Mouse (Mus musculus): Measurements from ENCODE around the gene Thoc2. TPM values are rescaled to one million over a fixed set of nuclear protein-coding genes. Genes with fewer than 3 reads are reported as not detected.
A peak's percentile ranks its signal among the peaks of the same experiment; 100 is the strongest.
"Not testable (repeated sequence)": the region's sequence is repeated elsewhere in the genome, so short reads cannot be mapped to it uniquely, and the experiment has no call there.

Gene Thoc2
- 66.2 and 73.4 TPM in 2 replicates for polyA plus RNA-seq (2015; fragmentation: Nextera tagmentation; extraction: Ambion mirVana)

- no peak for ATAC-seq (ENCODE audit: insufficient read depth, low FRiP score, low read depth)
- Histone ChIP-seq H3K4me3 (replicated peaks) (no peak within 1 kb of the TSS), H3K4me1 (no peaks in the 10 kb centered on the region), H3K27me3 (replicated peaks) (no peaks in the 10 kb centered on the region), H3K4me2 (no peak within 1 kb of the TSS), H3K27ac (no peak within 1 kb of the TSS), H3K9ac (no peak within 1 kb of the TSS), H3K36me3 (no peaks in the 10 kb centered on the region), H3K9me3 (no peaks in the 10 kb centered on the region)
- 82% methylated on average over 1 of the region's 1 CpGs for WGBS
Observed at GRCm38 (mm10) chrX:41920574-41920973, at the start of gene Thoc2. Gene Thoc2 (minus strand): TSS chrX:41920674.

GRCm38 (mm10) chrX:41970096-41970495 lies 49.6 kb upstream of the Thoc2 start:
- Histone ChIP-seq H3K4me1 (no peaks in the 10 kb centered on the region), H3K36me3 (no peaks in the 10 kb centered on the region), H3K4me2 (no peak overlapping the region), H3K9ac (no peak overlapping the region), H3K27ac (no peak overlapping the region), H3K9me3 (no peaks in the 10 kb centered on the region), H3K4me3 (replicated peaks) (no peak overlapping the region), H3K27me3 (replicated peaks) (no peaks in the 10 kb centered on the region)
- no peak for ATAC-seq (ENCODE audit: insufficient read depth, low FRiP score, low read depth)
- WGBS: 78% methylated on average over 2 of the region's 2 CpGs

GRCm38 (mm10) chrX:41969341-41969740 lies 48.9 kb upstream of the Thoc2 start:
- Histone ChIP-seq H3K4me1 (no peaks in the 10 kb centered on the region), H3K27ac (no peak overlapping the region), H3K4me2 (no peak overlapping the region), H3K9ac (no peak overlapping the region), H3K27me3 (replicated peaks) (no peaks in the 10 kb centered on the region), H3K4me3 (replicated peaks) (no peak overlapping the region), H3K36me3 (no peaks in the 10 kb centered on the region), H3K9me3 (no peaks in the 10 kb centered on the region)
- 81% methylated on average over 4 of the region's 4 CpGs for WGBS
- ATAC-seq (ENCODE audit: insufficient read depth, low FRiP score, low read depth): no peak

- H3K9ac ChIP-seq: no peak overlapping the region
- H3K4me3 ChIP-seq (replicated peaks): no peak overlapping the region
- H3K27ac ChIP-seq: no peak overlapping the region
- no peaks in the 10 kb centered on the region for H3K36me3 ChIP-seq
- H3K4me2 ChIP-seq: no peak overlapping the region
- 59% methylated on average over 4 of the region's 4 CpGs for WGBS
- H3K9me3 ChIP-seq: no peaks in the 10 kb centered on the region
- H3K27me3 ChIP-seq (replicated peaks): no peaks in the 10 kb centered on the region
- no peaks in the 10 kb centered on the region for H3K4me1 ChIP-seq
- no peak for ATAC-seq (ENCODE audit: insufficient read depth, low FRiP score, low read depth)
Observed at GRCm38 (mm10) chrX:41957161-41957560, 36.7 kb upstream of the Thoc2 start.

GRCm38 (mm10) chrX:41941840-41942239 lies 21.4 kb upstream of the Thoc2 start:
- no peak overlapping the region for H3K27ac ChIP-seq
- no peaks in the 10 kb centered on the region for H3K9me3 ChIP-seq
- no peaks in the 10 kb centered on the region for H3K4me1 ChIP-seq
- WGBS: 84% methylated on average over 5 of the region's 5 CpGs
- no peak for ATAC-seq (ENCODE audit: insufficient read depth, low FRiP score, low read depth)
- no peaks in the 10 kb centered on the region for H3K27me3 ChIP-seq (replicated peaks)
- no peaks in the 10 kb centered on the region for H3K36me3 ChIP-seq
- no peak overlapping the region for H3K4me2 ChIP-seq
- no peak overlapping the region for H3K9ac ChIP-seq
- no peak overlapping the region for H3K4me3 ChIP-seq (replicated peaks)

- not testable (repeated sequence) for H3K4me2 ChIP-seq; H3K27me3 ChIP-seq (replicated peaks); H3K36me3 ChIP-seq; ATAC-seq (ENCODE audit: insufficient read depth, low FRiP score, low read depth); H3K4me3 ChIP-seq (replicated peaks); H3K27ac ChIP-seq; H3K9ac ChIP-seq; H3K4me1 ChIP-seq; H3K9me3 ChIP-seq
- WGBS: 49% methylated on average over 6 of the region's 6 CpGs
Observed at GRCm38 (mm10) chrX:41931821-41932220, 11.3 kb upstream of the Thoc2 start.

- ATAC-seq (ENCODE audit: insufficient read depth, low FRiP score, low read depth): no peak
- Histone ChIP-seq H3K36me3 (no peaks in the 10 kb centered on the region), H3K9me3 (no peaks in the 10 kb centered on the region), H3K27ac (no peak overlapping the region), H3K4me1 (no peaks in the 10 kb centered on the region), H3K9ac (no peak overlapping the region), H3K4me2 (no peak overlapping the region), H3K27me3 (replicated peaks) (no peaks in the 10 kb centered on the region), H3K4me3 (replicated peaks) (no peak overlapping the region)
- 63% methylated on average over 5 of the region's 5 CpGs for WGBS
Observed at GRCm38 (mm10) chrX:41924708-41925107, 4.2 kb upstream of the Thoc2 start.

GRCm38 (mm10) chrX:41912061-41912401 lies 8.4 kb downstream of the Thoc2 start:
- no peaks in the 10 kb centered on the region for H3K27me3 ChIP-seq (replicated peaks)
- no peaks in the 10 kb centered on the region for H3K36me3 ChIP-seq
- H3K9ac ChIP-seq: no peak overlapping the region
- H3K4me2 ChIP-seq: peak overlapping the region; percentile 40; the same call in 1 of the 2 replicates
- peak overlapping the region; percentile 64 for H3K4me3 ChIP-seq (replicated peaks)
- ATAC-seq (ENCODE audit: insufficient read depth, low FRiP score, low read depth): no peak
- no peaks in the 10 kb centered on the region for H3K9me3 ChIP-seq
- 49% methylated on average over 10 of the region's 10 CpGs for WGBS
- H3K27ac ChIP-seq: peak overlapping the region; percentile 87; the same call in 1 of the 2 replicates
- no peaks in the 10 kb centered on the region for H3K4me1 ChIP-seq

GRCm38 (mm10) chrX:41911390-41912060 lies 8.9 kb downstream of the Thoc2 start:
- H3K4me1 ChIP-seq: no peaks in the 10 kb centered on the region
- ATAC-seq (ENCODE audit: insufficient read depth, low FRiP score, low read depth): peak; percentile 95
- 17% methylated on average over 37 of the region's 59 CpGs for WGBS
- H3K4me2 ChIP-seq: peak overlapping the region; percentile 50
- H3K9ac ChIP-seq: peak overlapping the region; percentile 39
- H3K27ac ChIP-seq: peak overlapping the region; percentile 87
- no peaks in the 10 kb centered on the region for H3K27me3 ChIP-seq (replicated peaks)
- no peaks in the 10 kb centered on the region for H3K9me3 ChIP-seq
- H3K4me3 ChIP-seq (replicated peaks): peak overlapping the region; percentile 64
- no peaks in the 10 kb centered on the region for H3K36me3 ChIP-seq

GRCm38 (mm10) chrX:41910981-41911380 lies 9.5 kb downstream of the Thoc2 start:
- no peaks in the 10 kb centered on the region for H3K36me3 ChIP-seq
- H3K4me3 ChIP-seq (replicated peaks): peak overlapping the region; percentile 64
- no peaks in the 10 kb centered on the region for H3K9me3 ChIP-seq
- H3K27ac ChIP-seq: peak overlapping the region; percentile 87
- 18% methylated on average over 22 of the region's 24 CpGs for WGBS
- H3K4me1 ChIP-seq: no peaks in the 10 kb centered on the region
- peak overlapping the region; percentile 39; the same call in 1 of the 2 replicates for H3K9ac ChIP-seq
- H3K27me3 ChIP-seq (replicated peaks): no peaks in the 10 kb centered on the region
- ATAC-seq (ENCODE audit: insufficient read depth, low FRiP score, low read depth): peak; percentile 43; the same call in 1 of the 2 replicates
- H3K4me2 ChIP-seq: peak overlapping the region; percentile 50

GRCm38 (mm10) chrX:41910471-41910870 lies 10.0 kb downstream of the Thoc2 start:
- WGBS: 11% methylated on average over 9 of the region's 9 CpGs
- Histone ChIP-seq H3K27me3 (replicated peaks) (no peaks in the 10 kb centered on the region), H3K36me3 (no peaks in the 10 kb centered on the region), H3K27ac (no peak overlapping the region), H3K4me3 (replicated peaks) (peak overlapping the region; percentile 64), H3K4me2 (peak overlapping the region; percentile 50), H3K9ac (no peak overlapping the region), H3K9me3 (no peaks in the 10 kb centered on the region), H3K4me1 (no peaks in the 10 kb centered on the region)
- ATAC-seq (ENCODE audit: insufficient read depth, low FRiP score, low read depth): no peak

- Histone ChIP-seq H3K9me3 (no peaks in the 10 kb centered on the region), H3K9ac (no peak overlapping the region), H3K27me3 (replicated peaks) (no peaks in the 10 kb centered on the region), H3K4me3 (replicated peaks) (no peak overlapping the region), H3K36me3 (no peaks in the 10 kb centered on the region), H3K4me2 (no peak overlapping the region), H3K4me1 (no peaks in the 10 kb centered on the region), H3K27ac (no peak overlapping the region)
- no peak for ATAC-seq (ENCODE audit: insufficient read depth, low FRiP score, low read depth)
- 46% methylated on average over 4 of the region's 4 CpGs for WGBS
Observed at GRCm38 (mm10) chrX:41884759-41885505, 35.5 kb downstream of the Thoc2 start.
